Mouse (Mus musculus) T-helper 17 cell (primary cell): Measurements from ENCODE around the gene Cypt3.

Source experiments
- in situ Hi-C, 2 experiments: fragments of 300-600 bp; cut with MboI, MseI; formaldehyde crosslinking; loops; 1 replicate in 1 of 2; 2 replicates in 1 of 2; pipeline ENCODE4 v1.15.1; 2025; ENCODE audit warnings: high pct_unique_total_duplicates in 2 of 2

The Cypt3 gene

GRCm38 (mm10) chrX:153558293-153558692 is at the start of gene Cypt3:
TSS of gene Cypt3 (plus strand) at chrX:153558593.
- in situ Hi-C loops, result no loop called here

DNA sequence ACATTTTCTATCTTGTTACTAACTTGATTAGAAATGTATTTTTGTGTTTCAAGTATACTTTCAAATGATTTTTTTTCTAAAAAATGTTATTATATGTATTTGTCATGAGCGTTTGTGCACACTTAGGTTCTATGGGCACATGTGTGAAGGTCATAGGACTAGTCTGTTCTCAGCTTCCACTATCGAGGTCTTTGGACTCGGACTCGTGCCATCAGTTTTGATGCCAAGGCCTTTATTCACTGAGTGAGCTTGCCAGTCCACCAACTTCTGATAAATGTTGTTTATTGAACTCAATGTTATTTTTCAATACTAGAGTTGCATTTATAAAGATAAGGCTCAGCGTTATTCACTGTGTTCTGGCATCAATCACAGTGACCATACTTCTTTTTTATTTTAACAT is 42.9 kb upstream of the Cypt3 start:
- in situ Hi-C loops, result no loop called here

- in situ Hi-C loops, result no loop called here
Measured at GRCm38 (mm10) chrX:153528399-153528798, 30.0 kb upstream of the Cypt3 start.

- in situ Hi-C loops, result no loop called here
Measured at GRCm38 (mm10) chrX:153556634-153557033, 1.8 kb upstream of the Cypt3 start.

GRCm38 (mm10) chrX:153564650-153565049 is 6.3 kb downstream of the Cypt3 start:
- in situ Hi-C loops, result no loop called here

- in situ Hi-C loops, result no loop called here
Measured at GRCm38 (mm10) chrX:153599583-153599982, 41.2 kb downstream of the Cypt3 start.
